Mouse (Mus musculus) gonadal fat pad, adult 2 months (tissue): ENCODE results near the gene Pam16. TPM values are rescaled to one million over a fixed set of nuclear protein-coding genes. Genes with fewer than 3 reads are reported as not detected.
"Not testable (repeated sequence)": the region's sequence is repeated elsewhere in the genome, so short reads cannot be mapped to it uniquely, and the experiment has no call there.

ENCODE experiments used
- DNase-seq: peaks from one replicate; pipeline ENCODE4 v3.0.0-alpha.2; 2012; ENCODE audit warnings: low read depth
- polyA plus RNA-seq: library from polyadenylated mRNA; depleted of rRNA; stranded (reverse); fragments of >200 nt; gene quantifications from 2 replicates; pipeline ENCODE4 v1.2.3, GENCODE M21; 2012; rRNA removed

Pam16 gene
- polyA plus RNA-seq, 1 experiment, result 25.4 TPM

DNA sequence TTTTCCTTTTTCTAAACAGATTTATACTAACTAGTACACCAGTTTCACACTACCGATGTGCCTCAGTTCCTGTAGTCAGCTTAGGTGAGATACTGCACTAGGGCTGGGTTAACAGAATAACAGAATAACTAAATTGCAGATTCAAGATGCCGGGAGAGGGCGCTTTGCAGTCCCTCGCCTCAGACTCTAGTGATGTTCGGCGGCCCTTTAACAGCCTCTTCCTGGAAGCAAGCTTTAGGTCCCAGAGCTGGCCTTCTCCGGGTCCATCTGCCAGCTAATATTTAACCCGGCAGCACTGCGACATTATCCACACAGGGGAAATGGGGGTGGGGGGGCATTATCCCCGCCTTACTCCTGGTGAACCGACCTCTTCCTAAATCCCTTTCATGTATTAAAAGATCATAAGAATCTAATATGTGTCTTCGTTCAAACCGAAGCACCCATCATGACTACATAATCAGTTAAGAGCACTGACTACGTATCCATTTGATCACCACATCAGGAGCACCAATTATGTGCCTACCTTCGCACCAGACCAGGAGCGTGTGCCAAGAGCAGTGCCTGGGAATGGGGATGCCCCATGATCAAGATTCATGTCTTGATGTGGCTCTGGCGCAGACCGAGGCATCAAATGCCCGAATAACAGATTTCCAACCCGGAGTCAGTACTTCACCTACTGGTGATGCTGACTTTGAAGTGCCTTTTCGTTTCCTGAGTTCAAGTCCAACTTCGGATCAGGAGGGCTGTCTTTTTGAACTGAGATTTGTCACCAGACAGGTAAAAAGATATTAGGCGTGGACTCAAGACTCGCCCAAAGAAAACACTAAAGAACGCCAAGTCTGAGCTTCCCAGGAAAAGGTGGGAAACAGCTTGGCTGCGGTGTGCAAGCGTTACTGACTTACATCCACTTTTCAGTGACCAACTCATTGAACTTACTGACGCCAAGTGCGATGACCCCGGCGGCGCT lies 31.6 kb downstream of the Pam16 start:
- no peak for DNase-seq

DNA sequence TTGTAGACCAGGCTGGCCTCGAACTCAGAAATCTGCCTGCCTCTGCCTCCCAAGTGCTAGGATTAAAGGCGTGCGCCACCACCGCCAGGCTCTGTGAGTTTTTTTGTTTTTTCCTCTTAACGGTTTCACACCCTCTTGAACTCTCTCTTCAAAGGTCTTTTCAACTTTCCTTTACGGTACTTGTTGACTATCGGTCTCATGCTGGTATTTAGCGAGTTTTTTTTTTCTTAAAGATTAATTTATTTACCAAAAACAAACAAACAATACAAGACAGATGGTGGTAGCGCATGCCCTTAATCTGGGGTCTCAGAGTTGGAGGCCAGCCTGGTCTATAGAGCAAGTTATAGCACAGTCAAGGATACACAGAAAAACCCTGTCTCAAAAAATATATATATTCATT lies 34.6 kb downstream of the Pam16 start:
- no peak for DNase-seq

DNA sequence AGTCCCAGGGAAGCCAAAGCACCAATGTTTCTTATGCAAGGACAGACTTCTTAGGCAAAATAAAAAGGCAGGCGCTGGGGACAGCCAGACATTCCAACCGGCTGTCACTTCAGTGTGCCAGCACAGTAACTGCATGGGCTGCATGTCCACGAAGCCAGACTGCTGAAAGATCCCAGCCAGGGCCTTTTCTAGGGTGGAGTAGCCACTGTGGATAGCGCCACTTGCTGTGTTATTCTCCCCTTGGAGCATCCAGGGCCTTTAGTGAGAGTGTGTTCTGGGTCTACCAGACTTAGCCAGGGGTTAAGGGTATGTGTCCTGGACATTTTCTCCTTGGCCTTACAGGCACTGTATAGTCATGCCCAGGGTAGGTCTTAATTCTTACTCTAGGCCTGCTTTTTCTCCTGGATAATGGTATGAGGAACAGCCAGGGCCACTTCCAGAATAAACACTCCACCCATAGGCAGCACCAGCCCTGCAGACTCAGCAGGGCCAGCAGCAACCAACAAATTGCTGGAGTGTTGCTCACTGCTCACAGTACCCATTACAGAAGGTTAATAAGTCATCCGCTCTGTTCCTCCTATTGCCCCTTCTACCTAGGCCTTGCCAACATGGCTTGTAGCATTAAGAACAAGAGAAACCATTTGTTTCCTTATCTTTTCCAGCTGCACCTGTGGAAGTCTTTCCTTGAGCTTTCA lies 37.1 kb downstream of the Pam16 start:
- DNase-seq, result no peak

DNA sequence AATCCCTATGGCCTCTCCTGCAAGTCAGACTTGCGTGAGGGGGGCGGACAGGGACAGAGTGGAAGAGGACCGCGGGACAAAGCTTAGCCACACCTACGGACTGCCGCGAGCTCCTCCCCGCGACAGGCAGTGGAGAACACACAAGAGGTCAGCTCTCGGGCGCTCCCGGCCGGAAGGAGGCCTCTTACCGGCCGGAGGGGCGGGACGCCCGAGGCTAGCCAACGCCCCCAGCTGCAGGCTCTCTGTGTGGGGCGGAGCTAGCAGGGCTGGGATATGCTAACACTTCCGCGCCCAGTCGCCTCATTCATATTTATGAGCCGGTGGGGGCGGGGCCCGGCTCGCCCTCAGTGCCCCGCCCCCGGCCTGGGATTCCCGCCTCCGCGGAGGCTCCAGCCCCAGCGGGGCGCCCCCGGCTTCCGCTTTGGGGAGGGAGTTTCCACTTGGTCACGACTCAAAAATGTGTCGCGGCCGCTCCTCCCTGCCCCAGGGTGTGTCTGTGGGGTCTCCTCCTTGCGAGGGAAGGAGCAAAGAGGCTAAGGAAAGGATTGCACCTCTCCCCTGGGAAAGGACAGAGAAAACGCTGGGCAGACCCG lies 38.2 kb downstream of the Pam16 start:
- DNase-seq, result peak; percentile 28

DNA sequence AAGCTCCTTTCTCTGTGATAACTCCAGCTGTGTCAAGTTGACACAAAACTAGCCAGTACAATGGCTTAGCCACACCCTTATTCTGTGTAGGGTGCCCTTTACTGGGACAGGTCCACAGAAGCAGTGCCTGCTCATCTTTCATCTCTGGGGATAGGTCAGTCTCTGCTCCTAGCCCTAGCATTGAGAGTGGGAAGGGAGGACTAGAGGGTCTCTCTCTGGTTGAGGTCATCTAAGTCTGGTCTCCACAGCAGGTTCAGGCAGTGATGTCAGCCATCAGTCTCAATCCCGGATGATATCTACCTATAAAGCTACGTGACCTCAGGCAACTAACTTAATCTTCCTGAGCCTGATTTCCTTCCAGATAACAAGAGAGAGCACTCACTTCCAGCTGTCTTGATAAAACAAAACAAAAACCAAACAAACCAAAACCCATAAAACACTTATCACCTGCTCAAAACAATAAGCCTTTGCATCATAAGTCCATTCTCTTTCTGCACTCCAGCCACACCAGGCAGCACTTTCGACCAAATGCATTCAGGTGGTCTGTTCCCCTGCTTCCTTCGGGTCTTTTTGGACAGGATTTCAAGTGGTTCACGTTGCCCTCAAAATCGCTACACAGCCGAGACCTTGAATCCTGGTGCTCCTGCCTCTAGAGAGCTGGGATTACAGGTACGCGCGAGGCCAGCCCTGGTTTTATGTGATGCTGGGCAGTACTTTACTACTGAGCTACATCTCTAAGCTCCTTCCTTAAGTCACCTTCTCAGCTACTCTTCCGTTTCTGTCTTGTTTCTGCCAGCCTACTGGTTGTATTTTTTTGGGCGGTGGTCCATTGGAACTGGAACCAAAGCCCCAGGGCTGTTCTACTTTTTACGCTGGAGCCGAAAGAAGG lies 38.9 kb downstream of the Pam16 start:
- no peak for DNase-seq

DNA sequence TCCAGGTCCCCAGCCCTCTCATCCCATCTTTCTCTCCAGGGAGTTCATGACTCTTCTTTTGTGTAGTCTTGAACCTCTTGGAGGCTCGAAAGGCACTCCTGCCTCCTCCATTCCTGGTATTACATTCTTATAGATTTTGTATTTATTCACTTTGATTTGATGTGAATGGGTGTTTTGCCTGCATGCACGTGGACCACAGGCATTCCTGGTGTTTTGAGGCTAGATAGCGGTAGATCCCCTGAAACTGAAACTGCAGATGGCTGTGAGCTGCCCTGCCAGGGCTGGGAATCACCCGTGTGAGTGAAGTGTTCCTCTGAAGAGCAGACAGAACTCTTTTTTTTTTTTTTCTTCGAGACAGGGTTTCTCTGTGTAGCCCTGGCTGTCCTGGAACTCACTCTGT lies 40.4 kb downstream of the Pam16 start:
- DNase-seq, result no peak

DNA sequence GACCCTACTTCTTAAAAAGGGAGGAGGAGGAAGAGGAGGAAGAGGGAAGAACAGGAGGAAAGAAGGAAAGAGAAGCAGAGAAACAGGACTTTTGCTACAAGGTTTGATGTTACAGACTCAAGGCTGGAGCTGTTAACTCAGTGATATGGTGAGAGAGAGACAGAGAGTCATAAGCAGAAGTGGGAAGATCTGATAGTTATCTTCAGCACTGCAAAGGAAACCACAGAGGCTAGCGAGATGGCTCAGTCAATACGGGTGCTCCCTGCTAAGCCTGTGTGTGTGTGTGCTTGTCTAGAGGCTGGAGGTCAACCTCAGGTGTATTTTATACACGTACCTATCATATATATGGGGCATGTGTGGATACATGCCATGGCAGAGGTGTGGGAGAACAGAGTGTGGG lies 41.0 kb downstream of the Pam16 start:
- DNase-seq, result no peak

DNA sequence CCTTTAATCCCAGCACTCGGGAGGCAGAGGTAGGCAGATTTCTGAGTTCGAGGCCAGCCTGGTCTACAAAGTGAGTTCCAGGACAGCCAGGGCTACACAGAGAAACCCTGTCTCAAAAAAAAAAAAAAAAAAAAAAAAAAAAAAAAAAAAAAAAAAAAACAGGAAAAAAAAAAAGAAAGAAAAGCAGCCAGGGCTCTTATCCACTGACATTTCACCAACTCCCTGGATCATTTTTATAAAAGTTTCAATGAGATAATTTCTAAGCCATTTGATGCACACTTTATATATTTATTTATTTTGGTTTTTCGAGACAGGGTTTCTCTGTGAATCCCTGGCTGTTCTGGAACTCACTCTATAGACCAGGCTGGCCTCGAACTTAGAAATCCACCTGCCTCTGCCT lies 43.6 kb downstream of the Pam16 start:
- not testable (repeated sequence) for DNase-seq

DNA sequence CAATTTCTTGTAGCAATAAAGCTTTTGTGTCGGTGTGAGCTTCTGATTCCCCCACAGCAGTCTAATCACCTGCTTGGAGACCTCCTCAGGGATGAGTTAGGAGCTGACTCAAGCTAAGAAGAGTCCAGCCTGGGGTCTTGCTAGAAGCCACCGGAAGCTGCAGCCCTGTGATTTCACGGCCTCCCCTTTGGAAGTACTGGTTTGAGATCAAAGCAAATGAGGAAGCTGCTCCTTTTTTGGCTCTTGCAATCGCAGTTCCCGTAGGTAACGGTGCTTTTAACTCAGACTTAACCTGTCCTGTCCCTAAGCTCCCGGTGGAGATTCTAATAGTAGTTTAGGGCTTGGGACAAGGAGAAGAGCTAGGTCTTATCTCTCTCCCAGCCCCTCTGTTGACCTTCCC lies 46.2 kb downstream of the Pam16 start:
- DNase-seq, result no peak

DNA sequence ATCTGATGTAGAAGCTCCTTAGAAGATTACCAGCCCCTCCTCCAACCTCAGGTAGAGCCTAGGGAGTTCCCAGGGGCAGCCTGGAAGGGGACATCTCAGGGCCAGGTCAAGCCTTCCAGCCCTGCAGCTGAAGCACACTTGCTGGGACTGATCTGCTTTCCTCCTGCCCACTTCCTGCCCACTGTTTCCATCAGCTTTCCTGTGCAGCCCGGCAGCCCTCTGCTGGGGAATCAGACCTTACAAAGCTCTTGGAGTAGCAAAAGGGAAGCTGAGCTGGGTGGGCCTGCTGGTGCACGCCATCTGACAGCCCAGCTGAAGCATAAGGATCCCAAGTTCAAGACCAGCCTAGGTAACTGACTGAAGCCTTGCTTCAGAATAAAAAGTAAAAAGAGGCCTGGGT lies 47.9 kb downstream of the Pam16 start:
- no peak for DNase-seq

DNA sequence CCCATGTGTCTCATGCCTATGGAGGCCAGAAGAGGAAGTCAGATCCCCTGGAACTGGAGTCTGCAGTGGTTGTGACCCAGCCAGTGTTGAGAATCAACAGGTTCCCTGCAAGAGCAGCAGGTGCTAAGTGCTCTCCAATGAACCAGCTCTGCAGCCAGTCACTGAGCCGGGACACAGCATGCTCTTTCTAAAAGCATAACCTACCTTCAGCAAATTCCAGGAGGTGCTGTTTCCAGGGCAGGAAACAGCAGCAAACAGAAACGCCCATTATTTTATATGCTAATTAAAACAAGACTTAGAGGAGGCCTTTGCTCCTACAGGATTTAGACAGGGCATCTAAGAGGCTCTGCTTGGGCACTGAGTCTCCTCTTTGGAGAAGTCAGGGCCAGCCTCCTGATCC lies 48.8 kb downstream of the Pam16 start:
- no peak for DNase-seq

DNA sequence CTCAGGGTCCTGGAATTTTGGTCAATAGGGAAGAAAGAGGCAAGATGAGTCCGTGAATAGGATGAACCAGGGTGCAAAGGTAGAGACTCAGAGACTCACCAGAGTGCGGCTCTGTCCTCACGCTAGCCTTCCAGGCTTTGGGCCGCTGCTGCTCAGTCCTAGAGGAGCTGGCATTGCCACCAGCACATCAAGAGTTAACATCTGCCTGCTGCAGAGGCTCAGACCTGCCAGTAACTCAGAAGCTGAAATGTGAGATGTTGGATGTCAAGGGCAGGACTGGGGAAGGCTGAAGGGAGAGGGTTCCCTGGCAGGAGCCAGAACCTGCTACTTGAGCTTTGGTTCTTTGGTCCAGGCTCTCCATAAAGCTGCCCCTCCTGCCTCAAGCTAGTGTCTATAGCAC lies 54.1 kb downstream of the Pam16 start:
- no peak for DNase-seq

DNA sequence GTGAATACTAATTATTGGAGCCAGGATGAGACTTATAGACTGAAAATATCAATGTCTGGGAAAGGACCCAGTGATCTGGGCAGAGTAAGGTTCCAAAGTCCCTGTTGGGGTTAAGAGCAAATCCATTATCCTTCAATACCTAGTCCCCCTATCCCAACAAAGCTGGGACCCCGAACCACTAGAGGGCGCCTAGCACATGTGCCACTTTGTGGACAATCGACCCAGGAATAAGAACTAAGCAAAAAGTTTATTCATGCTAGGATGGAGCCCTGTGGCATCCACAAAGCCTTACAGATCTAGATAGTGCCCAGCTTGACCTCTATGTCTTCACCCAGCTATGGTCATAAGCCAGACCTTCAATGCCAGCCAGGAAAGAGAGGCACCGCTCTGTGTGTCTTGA lies 56.9 kb downstream of the Pam16 start:
- DNase-seq, result no peak

Other genes with a start within 250 kb of the Pam16 start
- 10.2 and 10.3 TPM in 2 replicates for gene Adcy9, start 204.5 kb downstream of the Pam16 start, polyA plus RNA-seq
- 4.6 and 5.8 TPM in 2 replicates for gene Srl, start 83.2 kb downstream of the Pam16 start, polyA plus RNA-seq
- gene Tfap4, start 65.1 kb downstream of the Pam16 start, polyA plus RNA-seq, result 3.5 and 5.6 TPM in 2 replicates
- gene Glis2, start 30.3 kb downstream of the Pam16 start, polyA plus RNA-seq, result 20.4 and 22.2 TPM in 2 replicates
- gene Vasn, start 15.0 kb upstream of the Pam16 start, polyA plus RNA-seq, result 46.2 and 49.7 TPM in 2 replicates
- gene Dnaja3, start 15.0 kb upstream of the Pam16 start, polyA plus RNA-seq, result 26.9 and 37.2 TPM in 2 replicates
- 40.2 and 44.5 TPM in 2 replicates for gene Coro7, start 54.8 kb upstream of the Pam16 start, polyA plus RNA-seq
- gene Nmral1, start 94.4 kb upstream of the Pam16 start, polyA plus RNA-seq, result 9.5 and 10.4 TPM in 2 replicates
- 49.5 and 53.2 TPM in 2 replicates for gene Hmox2, start 101.4 kb upstream of the Pam16 start, polyA plus RNA-seq
- gene Cdip1, start 165.3 kb upstream of the Pam16 start, polyA plus RNA-seq, result 73.7 and 84.7 TPM in 2 replicates
- gene 4930562C15Rik, start 210.4 kb upstream of the Pam16 start, polyA plus RNA-seq, result 0.19 and 0.24 TPM in 2 replicates